Mouse (Mus musculus) liver, adult (tissue): ENCODE data around the gene 1700088E04Rik.

Experiments used
- GATA4 ChIP-seq: IDR thresholded peaks from 2 replicates; pipeline ENCODE4 v1.6.1; 2014; ENCODE audit warnings: mild to moderate bottlenecking, low read length; ENCODE audit not compliant: insufficient replicate concordance

Gene 1700088E04Rik

DNA sequence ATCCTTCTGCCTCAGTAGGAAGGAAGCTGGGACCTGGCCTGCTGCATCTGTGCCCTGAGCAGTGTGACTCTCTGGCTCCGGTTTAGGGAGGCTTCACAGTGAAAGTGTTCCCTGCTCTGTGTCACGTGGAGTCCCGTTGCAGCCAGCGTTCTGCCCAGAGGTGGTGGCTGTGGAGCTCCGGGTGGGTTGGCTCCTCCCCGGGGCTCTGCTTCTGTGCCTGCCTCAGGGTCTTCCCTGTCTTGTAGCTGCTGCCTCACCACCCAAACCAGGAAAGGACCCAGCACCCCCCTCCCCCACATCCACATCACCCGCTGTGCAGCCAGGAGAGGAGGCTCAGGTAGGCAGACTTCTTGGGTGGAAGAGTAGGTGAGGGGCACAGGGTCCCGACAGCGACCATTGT lies 21.6 kb downstream of the 1700088E04Rik start:
- no peak for TF ChIP-seq GATA4

GRCm38 (mm10) chr15:79115276-79115675 lies 25.8 kb downstream of the 1700088E04Rik start:
- no peak for TF ChIP-seq GATA4

DNA sequence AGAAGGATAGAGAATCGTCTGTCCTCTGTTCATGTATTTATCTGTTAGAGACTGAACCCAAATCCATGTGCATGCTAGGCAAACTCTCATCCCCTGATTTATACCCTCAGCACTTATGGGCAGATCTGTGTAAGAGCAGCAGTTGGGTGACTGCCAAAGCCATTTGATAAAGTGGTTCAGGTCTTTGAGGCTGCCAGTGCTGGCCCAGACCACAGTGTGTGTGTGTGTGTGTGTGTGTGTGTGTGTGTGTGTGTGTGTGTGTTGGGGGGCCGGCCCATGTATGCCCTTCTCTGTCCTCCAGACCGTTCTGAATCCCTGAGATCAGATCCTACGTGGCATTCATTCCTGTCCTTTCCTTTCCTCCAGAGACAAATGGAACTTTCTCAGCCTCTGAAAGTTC lies 29.3 kb downstream of the 1700088E04Rik start:
- TF ChIP-seq GATA4, result no peak

DNA sequence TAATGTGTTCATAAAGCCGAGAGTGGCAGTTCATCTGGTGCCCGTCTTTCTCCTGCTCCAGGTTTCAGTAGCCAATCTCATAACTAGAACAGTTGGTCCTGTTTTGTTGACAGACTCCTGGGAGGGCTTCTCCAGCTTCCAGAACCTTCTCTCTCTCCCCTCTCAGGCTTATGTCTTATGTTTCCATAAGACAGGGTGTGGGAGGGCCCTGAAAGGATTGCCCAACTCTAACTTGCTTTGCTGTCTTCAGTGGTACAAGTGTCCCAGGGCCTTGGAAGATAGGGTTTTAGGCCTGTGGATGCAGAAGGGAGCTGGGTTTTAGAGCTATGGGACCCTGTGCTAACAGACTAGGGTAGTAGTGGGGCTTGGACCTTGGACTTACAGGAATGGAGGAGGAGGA lies 30.5 kb downstream of the 1700088E04Rik start:
- TF ChIP-seq GATA4, result no peak

- no peak for TF ChIP-seq GATA4
Measured at GRCm38 (mm10) chr15:79110031-79110430, 31.0 kb downstream of the 1700088E04Rik start.

DNA sequence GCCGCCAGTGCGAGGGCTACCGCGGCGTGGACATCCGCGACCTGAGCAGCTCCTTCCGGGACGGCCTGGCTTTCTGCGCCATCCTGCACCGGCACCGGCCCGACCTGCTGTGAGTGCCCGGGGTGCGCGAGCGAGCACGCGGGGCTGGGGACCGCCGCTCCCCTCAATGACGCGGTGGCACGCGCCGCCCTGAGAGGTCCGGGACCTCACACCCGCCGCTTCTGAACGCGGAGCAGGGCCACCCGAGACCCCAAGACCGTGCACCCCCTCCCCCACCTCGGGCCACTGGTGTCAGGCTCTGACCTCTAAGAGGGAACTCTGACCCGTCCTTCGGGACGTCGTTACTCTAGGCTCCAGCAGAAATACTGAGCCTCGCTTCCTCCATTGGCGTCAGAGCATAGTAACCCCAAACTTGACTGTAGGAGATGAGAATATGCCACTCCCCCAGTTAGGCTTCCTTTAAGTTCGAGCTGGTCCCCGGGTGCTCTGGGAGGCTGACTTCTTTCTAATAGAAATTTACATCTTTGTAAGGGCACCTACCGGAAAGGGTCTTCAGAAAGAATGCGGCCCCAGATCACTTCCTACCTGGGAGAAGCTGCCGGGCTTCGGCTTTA lies 31.6 kb downstream of the 1700088E04Rik start:
- no peak for TF ChIP-seq GATA4

- no peak for TF ChIP-seq GATA4
Measured at GRCm38 (mm10) chr15:79108421-79109320, 32.4 kb downstream of the 1700088E04Rik start, which contains the start of gene Micall1. Gene Micall1, plus strand, starts transcription at chr15:79108898.

GRCm38 (mm10) chr15:79107966-79108365 lies 33.1 kb downstream of the 1700088E04Rik start:
- TF ChIP-seq GATA4, result no peak

DNA sequence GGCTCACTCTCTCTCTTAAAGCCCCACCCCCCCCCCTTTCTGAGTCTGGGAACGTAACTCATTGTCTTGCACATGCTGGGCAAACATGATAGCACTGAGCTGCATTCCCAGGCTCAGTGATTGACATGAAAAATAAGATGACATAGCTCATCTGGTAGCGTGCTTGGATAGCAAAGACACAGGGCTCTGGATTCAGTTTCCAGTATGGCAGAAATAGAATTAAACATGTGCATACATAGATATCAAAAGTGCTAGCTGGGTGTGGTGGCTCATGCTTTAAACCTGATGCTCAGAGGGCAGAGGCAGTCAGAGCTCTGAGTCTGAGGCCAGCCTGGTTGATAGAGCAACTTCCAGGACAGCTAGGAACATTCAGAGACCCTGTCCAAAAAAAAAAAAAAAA lies 35.2 kb downstream of the 1700088E04Rik start:
- TF ChIP-seq GATA4, result no peak

DNA sequence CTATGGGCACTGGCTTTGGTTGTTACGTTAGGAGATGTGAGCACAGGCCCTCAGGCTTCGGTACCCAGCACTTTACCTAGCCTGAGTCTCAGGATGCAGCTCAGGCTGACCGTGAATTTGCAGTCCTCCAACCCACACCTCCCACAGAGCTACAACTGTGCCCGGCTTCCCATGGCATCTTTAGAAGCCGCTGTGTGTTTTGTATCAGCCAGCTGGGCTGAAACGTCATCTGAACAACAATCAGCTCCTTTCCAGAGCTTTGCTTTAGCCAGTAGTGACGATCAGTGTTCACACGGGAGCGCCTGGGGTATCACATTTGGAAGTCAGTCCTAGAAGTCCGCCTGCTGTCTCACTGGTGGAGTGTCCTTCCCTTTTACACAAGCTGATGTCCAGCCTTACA lies 37.8 kb downstream of the 1700088E04Rik start:
- no peak for TF ChIP-seq GATA4

GRCm38 (mm10) chr15:79101531-79101930 lies 39.5 kb downstream of the 1700088E04Rik start:
- TF ChIP-seq GATA4, result no peak

DNA sequence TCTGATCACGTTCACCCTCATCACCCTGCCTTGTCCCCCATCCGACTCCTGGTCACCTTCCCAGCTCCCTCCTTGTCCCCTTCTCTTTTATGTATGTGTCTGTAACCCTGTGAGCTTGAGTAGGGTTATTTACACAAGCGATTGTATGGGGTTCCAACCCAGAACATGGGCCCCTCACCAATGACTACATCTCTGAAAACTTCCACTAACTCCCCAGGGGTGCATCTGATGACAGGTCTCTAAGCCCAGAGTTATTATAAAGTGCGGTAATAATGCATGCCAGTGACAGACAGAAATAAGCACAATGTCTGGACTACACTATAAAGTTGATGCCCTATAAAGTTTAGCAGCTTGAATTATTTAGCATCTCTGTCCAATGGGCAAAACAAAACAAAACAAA lies 40.7 kb downstream of the 1700088E04Rik start:
- TF ChIP-seq GATA4, result no peak

- TF ChIP-seq GATA4, result no peak
Measured at GRCm38 (mm10) chr15:79099456-79099855, 41.6 kb downstream of the 1700088E04Rik start.

DNA sequence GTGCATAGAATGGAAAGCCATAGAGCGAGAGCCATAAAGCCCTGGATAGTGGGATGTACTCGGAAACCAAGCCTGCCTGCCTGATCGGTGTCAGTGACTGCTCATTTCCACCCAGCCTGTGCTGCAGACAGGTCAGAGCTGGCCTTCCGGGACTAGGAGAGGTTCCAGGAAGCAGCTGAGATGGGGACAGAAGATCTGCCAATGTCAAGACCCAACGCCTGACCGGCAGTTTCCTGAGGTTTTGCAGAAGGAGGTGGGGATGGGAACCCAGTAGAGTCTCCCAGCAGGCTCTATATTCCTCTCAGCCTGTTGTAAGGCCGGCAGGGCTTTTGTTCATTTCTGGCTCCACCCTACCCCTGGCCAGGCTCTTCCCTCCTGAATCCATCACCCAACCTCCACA lies 42.2 kb downstream of the 1700088E04Rik start:
- peak; percentile 50; the same call in 1 of the 2 replicates for TF ChIP-seq GATA4

GRCm38 (mm10) chr15:79098220-79098619 lies 42.8 kb downstream of the 1700088E04Rik start:
- TF ChIP-seq GATA4, result no peak

- no peak for TF ChIP-seq GATA4
Measured at GRCm38 (mm10) chr15:79097611-79098025, 43.4 kb downstream of the 1700088E04Rik start.
